Mouse (Mus musculus): ENCODE measurements at regions not wholly inside any gene's neighbourhood (a gene's known extent, or its start where the extent isn't known, plus 50 kb on each side); places are given as distances from the start of the nearest gene placed in this dataset.

DNA sequence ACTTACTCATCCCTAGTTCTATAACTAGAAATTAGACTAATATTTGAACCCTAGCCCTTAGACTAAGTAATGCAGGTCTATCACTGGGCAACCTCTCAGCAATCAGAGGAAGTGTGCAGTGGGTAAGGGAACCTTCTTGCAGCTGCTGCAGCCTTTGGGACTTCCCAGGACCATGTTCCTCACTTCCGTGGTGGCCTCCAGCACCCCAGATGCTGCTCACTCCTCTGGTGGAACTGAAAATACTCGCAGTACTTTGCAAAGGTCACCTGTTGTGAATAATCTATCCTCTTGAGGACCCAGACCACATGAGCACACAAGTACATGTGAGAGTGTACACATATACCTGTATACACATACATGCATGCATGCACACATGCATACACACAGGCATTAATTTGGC, 59.3 kb upstream of the Peli1 start:
- TF ChIP-seq CTCF (conservative IDR thresholded peaks at IDR 0.05; ENCODE audit: insufficient read depth, insufficient read length, low read depth, low read length) (no peak), POLR2A (IDR thresholded peaks at IDR 0.05; ENCODE audit: low read depth, low read length) (no peak)

Measured in kidney, adult 2 months (tissue).